Mouse (Mus musculus): Measurements from ENCODE around the gene Rhno1. TPM values are rescaled to one million over a fixed set of nuclear protein-coding genes. Genes with fewer than 3 reads are reported as not detected.

Gene Rhno1
- polyA plus RNA-seq, 1 experiment: 6.7 TPM

DNA sequence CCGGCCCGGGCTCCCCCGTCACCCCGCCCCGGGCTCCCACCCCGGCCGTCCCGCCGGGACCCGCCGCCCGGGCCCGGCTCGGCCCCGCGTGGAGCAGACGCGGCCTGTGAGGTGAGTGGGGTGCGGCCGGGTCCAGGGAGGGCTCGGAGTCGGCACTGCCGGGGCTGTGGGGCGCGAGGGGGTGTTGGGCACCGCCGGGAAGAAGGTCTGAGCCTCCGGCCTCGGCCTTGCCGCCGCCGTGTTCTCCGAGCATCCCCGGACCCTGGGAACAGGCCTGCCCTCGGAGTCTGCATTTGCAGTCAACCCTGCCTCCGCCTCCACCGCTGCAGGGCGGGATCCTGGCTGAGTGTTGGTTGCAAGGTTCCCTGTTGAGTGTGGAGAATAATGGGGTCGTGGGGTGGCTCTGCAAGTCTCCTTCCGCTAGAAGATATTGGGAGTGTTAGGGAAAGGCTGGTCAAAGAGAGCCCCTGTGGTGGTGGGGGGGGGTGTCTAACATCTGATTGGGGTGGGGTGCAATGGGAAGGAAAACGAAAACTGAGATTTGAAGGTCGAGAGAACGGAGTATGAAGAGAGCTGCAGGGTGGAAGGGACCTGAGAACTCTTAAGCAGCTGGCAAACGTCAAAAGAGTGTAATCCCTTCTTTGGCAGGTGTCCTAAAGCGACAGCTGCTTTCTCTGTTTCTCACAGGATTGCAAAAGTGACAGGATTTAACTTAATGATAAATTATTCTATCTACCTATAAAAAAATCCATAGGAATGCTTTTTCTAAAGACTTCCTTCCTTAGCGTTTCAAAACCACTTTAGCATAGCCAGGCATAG, 505 bp upstream of the Rhno1 start:
- DNase-seq (ENCODE audit: low read depth): peak; percentile 80

DNA sequence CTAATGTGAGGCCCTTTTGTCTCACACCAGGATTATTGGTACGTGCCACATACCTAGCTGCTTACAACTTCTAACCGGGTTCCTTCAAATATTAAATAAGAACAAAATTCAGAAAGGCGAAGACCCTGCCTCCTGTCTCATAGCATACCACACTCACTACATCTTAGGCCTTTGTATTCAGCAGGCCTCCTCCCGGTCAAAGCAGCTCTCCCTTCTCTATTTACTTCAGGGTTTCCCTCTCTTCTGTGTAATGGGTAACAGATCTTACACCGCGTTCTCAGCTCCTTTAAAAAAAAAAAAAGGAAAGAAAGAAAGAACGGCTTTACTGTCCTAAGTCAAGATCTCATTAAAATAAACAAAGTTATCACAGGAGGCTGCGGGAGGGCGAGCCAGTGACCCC, 810 bp downstream of the Rhno1 start:
- no peak for DNase-seq (ENCODE audit: low read depth)

DNA sequence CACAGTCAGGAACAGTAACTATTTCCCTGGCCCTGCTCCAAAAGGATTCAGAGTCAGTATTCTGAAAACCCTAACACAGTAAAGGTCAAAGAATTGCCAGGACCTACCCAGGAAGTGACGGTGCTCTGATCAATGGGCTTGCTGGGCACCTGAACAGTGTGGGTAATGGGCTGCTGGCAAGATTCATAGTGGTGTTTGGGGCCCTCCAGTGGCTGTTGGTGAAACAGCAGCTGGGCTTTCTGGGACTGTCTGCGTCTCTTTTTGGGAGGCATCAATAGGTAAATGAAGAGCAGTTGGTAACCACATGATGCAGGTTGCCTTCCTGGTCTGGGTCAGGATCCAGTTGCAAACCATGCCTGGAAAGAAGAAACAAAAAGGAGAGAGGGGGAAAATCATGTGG, 3.7 kb downstream of the Rhno1 start:
- DNase-seq (ENCODE audit: low read depth): no peak

DNA sequence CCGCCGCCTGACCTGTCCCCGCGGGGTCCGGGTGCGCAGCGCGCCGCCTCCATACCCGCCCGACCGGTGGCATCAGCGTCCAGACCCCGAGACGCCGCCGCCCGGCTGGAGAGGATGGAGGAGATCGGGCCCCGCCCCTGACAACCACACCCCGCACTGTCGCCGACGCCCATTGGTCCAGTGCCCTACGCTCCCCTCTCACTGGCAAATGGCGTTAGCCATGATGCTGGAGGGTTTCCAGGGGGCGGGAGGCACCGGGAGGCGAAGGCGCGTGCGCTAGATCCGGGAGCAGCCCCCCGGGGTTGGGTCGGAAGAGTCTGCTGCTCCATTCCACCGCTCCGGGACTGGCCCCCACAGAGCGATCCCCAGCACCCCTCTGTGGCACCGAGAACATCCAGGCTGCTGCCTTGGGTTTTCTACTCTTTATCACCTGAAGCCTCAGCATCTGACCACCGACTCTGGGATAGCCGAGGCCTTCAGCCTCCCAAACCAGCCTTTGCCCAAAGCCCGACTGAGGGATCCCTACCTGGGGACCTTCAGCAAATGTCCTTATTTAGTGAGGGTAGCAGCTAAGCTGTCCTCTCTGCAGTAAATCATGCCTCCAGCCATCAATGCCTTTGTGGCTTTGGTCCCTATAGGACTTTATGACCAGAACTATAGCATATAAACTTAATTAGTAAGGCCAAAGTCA, 6.8 kb downstream of the Rhno1 start, which contains the start of gene Tulp3:
Gene Tulp3, minus strand, starts transcription at position 126 of the 691 bp plus-strand sequence.
- no peak for DNase-seq (ENCODE audit: low read depth)

- DNase-seq (ENCODE audit: low read depth): no peak
Observed at GRCm38 (mm10) chr6:128355201-128355681, 7.5 kb downstream of the Rhno1 start.

DNA sequence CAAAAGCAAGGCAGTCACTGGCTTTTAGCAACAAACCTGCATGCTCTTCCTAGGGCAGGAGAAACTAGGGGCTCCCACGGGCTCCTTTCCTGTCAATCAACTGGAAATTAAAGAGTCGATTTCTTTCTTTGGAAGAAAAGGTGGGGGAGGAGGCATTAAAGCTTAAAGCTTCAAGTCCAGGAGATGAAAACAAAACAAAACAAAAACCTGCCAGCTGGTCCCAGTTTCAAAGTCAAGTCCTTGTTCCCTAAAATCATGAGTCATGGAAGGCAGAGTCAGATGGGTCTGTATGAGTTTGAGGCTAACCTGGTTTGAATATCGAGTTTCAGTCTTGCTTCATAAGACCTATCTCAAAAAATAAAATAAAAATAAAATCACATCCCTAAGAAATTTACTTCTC, 8.6 kb downstream of the Rhno1 start:
- DNase-seq (ENCODE audit: low read depth): no peak

GRCm38 (mm10) chr6:128349711-128350110, 13.0 kb downstream of the Rhno1 start:
- no peak for DNase-seq (ENCODE audit: low read depth)

DNA sequence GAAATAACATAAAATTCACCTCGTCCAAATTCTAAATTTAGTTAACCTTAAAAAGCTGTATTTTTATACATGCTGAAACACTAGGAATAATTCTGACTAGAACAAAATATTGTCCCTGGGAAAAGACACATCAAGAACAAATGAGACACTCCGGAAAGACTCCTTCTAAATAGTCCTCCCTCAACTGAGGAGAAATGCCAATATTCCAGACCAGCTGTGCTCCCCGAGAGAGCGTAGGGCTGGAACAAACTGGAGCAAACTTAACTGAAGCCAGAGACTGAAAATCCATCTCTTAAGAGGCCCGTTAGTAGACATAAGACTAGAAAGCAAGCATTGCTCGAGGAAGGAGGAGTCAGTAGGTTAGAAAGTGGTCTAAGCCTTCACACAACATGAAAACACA, 15.9 kb downstream of the Rhno1 start:
- no peak for DNase-seq (ENCODE audit: low read depth)

DNA sequence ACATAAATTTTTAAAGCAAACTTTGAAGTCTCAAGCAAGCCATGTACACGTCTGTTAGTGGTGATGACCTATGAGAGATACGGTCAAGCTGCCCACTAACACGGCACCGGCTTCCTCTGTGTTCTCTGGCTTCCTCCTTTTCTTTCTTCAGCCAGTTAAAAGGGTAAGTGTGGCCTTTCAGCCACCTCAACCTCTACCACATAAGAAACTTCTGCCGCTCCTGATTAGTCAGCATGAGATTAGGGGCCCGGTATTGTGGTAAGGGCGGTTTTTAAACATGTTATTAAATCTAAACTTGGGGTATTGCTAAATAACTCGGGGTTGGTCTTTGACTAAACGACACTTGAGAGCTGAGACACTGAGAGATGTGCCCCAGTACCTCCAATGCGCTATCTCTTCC, 17.1 kb downstream of the Rhno1 start:
- no peak for DNase-seq (ENCODE audit: low read depth)

DNA sequence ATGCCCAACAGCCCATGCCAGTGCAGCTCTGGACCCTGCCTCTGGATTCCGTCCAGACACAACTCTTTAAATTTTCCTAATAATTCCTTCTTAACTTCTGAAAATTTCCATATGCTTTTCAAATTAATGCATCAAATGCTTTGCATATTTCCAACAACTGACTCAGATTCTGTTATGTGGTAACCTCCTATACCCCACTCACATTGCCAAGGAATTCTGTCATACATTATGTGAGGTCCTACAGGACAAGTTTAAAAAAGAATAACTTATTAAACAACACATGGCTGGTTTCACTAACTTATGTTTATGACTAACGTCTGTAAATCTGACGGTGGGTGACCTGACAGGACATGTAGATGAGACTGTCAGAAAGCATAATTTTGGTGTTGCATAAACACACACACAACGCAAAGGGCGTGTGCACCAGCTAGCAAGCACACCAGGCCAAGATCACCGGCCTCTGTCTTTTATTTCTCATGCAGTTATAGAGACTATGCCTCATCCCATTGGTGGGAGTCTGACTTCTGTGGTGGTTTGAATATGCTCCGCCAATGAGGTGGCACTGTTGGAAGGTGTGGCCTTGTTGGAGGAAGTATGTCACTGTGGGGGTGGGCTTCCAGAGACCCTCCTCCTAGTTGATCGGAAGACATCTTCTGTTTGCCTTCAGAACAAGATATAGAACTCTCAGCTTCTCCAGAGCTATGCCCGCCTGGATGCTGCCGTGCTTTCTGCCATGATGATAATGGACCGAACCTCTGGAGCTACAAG, 20.6 kb downstream of the Rhno1 start:
- no peak for DNase-seq (ENCODE audit: low read depth)

- no peak for DNase-seq (ENCODE audit: low read depth)
Observed at GRCm38 (mm10) chr6:128338876-128339275, 23.8 kb downstream of the Rhno1 start.

GRCm38 (mm10) chr6:128337467-128337866, 25.2 kb downstream of the Rhno1 start:
- no peak for DNase-seq (ENCODE audit: low read depth)

DNA sequence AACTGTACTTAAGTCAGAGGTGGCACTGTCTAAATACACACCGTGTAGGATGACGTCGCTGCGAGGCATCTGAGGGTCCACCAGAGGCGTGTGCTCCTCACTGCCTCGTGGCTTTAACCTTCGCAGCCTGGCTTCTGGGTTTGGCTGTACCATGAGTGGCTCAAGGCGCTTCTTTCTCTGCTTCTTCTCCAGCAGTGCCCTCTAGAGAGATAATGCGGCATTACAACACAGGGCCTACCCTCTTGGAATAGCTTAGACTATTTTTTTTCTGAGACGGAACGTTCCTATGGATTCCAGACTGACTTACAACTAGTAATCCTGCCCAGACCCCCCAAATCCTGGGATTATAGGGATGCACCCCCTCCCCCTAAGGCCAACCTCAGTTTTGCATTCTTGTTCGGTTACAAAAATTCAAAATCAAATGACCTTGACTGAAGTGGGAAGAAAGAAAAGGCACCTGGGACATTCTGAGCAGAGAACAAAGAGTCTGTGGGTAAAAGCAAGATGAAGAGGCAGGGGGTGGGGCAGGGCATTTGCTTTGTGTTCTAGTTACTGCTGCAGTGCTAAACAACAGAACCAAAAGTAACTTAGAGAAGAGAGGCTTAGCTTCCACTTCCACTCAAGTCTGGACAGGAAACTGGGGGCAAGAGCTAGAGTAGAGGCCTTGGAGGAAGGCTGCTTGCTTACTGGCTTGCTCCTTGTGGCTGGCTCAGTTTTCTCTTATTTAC, 28.1 kb downstream of the Rhno1 start:
- DNase-seq (ENCODE audit: low read depth): no peak

DNA sequence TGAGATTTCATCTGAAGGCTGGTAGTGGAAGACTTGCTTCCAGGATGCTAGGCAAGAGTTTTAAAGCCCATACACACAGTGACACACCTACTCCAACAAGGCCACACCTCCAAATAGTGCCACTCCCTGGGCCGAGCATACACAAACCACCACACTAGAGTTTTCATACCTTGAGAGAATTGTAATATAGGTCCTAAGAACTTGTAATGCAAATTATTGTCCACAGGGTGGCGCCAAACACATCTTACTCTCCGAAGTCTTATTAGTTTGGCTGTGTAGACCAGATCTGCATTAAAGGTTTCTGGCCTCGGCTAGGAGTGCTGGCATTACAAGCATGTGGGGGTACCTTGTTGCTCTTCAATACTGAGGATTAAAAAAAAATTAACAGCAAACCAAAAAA, 44.4 kb downstream of the Rhno1 start:
- DNase-seq (ENCODE audit: low read depth): no peak

DNA sequence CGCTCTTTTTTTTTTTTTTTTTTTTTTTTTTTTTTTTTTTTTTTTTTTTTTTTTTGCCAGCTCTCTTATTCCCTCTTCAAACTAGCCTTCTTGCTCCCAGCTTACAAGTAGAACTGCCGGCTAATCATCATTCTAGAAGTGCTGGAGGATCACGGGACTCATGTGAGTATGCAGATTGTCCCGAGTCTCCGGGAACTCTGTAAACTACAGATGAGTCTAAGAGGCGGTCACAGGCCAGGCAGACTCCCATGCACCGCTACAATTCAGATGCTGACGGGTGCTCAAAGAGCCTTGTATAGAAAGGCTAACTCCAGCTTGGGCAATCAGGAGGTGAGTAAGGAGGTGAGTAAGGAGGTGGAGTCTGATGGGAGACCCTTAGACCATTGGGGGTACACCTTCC, 47.1 kb downstream of the Rhno1 start:
- no peak for DNase-seq (ENCODE audit: low read depth)

- DNase-seq (ENCODE audit: low read depth): no peak
Observed at GRCm38 (mm10) chr6:128314796-128315195, 47.9 kb downstream of the Rhno1 start.

DNA sequence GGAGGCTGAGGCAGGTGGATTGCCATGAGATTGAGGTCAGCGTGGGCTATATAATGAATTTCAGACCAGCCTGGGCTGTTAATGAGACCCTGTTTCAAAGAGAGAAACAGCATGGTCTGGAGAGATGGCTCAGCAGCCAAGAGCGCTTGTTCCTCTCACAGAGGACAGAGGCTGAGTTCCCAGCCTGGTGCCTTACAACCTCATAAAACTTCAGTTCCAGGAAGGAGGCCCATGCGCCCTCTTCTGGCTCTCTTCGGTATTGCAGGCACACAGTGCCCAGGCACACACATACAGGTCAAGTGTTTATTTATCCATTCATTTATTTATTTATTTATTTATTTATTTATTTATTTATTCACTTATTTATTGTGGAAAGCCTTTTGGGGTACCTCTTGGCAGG, 54.4 kb downstream of the Rhno1 start:
- no peak for DNase-seq (ENCODE audit: low read depth)
